Mouse (Mus musculus) gastrocnemius, postnatal 25 days (tissue): ENCODE data around the gene Gm960. TPM values are rescaled to one million over a fixed set of nuclear protein-coding genes. Genes with fewer than 3 reads are reported as not detected.
A peak's percentile ranks its signal among the peaks of the same experiment; 100 is the strongest.

Experiments used
- DNase-seq: peaks from one replicate; pipeline ENCODE4 v3.0.0; 2022
- total RNA-seq, 2 experiments: library from RNA; stranded (reverse); gene quantifications; 1 replicate in 1 of 2; 2 replicates in 1 of 2; pipeline ENCODE4 v1.2.3; 2021

Gm960 gene
- total RNA-seq, 2 experiments from 2014 or later = not detected

DNA sequence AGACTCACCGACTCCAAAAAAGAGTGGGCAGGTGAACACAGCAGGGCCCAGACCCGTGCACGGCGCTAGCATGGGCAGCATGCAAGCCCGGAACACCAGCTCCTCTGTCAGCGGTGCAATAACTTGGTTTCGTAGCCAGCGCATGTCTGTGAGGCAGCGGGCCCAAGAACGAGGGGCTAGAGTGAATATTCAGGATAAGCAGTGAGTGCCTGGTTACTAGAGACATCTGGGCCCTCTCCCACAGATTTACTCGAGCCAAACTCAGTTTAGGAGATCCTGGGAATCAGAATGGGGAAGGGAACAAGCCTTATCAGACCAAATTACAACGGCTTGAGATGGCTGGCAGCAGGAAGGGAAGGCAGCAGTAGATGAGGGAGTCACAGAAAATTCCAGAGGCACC is 74.5 kb downstream of the Gm960 start:
- no peak for DNase-seq

DNA sequence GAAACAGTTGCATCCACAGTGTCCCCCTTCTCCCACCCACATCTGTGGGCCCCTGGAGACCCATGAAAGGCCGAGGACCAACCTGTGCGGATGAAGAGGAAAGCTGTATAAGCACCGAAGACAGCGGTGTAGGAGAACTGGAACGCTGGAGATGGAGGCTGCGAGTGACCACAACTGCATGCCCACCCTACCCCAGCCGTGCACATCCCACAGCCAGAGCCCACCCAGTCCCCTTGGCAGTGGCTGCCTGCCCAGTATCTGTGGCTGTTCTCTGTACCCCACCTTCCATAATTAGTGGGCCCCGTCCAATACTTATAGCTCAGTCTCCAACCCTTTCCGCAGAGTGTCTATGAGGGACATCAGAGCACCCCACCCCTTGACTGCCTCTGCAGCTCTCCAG is 75.0 kb downstream of the Gm960 start:
- no peak for DNase-seq

DNA sequence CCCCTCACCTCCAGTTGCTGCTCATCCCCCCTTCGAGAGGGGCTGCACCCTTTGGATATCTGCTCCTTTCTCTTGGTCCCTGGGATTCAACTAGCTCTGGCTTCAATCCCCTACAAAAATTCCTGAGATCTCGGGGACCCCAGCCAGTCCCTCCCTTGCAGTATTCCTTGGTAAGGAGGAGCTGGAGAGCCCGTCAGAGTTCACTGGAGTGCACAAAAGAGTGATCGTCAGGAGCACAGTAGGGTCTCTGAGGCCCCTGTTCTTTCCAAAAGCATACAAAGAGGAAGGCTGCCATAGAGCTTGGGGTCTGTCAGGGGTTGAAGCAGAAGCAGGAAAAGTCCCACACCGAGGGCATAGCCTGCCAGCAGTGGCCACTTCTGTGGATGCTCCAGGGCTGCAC is 75.7 kb downstream of the Gm960 start:
- no peak for DNase-seq

DNA sequence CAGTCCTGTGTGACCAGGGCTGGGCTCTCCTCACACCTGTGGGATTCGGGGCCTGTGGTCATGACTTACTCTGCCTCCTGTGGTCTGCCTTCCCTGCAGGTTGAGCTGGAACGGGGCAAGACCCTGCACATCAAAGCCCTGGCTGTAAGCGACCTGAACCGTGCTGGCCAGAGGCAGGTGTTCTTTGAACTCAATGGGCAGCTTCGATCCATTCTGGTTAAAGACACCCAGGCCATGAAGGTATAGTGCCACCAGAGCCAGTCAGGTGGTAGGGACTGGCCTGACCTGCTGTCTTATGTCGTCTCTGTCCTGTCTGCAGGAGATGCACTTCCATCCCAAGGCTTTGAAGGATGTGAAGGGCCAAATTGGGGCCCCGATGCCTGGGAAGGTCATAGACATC is 77.7 kb downstream of the Gm960 start:
- DNase-seq = no peak

DNA sequence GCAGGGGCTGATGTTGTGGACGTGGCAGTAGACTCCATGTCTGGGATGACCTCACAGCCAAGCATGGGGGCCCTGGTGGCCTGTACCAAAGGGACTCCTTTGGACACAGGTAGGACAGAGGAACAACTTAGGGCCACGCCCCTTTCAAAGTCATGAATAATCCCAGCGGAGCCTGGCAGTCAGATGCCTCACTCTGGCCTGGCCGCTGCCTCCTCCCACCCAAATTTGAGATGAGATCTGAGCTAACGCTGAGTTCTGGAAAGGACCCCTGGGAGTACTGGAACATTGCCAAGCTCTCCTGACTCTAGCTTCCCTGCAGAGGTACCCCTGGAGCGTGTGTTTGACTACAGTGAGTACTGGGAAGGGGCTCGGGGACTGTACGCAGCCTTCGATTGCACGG is 79.0 kb downstream of the Gm960 start:
- no peak for DNase-seq

DNA sequence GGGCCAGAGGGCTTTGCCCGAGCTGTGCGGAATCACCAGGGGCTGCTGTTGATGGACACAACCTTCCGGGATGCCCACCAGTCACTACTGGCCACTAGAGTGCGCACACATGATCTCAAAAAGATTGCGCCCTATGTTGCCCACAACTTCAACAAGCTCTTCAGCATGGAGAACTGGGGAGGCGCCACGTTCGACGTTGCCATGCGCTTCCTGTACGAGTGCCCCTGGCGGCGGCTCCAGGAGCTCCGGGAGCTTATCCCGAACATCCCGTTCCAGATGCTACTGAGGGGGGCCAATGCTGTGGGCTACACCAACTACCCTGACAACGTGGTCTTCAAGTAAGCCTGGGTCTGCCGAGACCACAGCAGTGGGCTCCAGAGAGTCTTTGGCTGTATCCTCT is 80.3 kb downstream of the Gm960 start:
- DNase-seq = no peak

DNA sequence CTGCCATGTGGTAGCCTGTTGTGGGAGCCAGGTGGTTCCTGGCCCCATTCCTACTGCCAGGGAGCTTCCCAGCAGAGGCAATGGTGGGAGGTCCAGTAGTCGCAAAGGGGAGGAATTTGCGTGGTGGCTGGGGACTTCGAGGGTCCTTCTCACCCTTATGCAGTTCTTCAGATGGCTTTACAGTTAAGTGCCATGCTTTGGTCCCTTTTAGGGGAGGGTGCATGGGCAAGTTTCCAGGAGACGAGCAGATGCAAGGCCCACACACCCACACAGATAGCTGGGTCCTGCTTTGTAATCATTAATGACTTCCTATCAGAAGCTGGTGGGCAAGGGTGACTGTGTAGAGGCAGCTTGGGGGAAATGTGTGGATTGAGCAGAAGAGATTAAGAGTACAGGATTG is 81.9 kb downstream of the Gm960 start:
- no peak for DNase-seq

DNA sequence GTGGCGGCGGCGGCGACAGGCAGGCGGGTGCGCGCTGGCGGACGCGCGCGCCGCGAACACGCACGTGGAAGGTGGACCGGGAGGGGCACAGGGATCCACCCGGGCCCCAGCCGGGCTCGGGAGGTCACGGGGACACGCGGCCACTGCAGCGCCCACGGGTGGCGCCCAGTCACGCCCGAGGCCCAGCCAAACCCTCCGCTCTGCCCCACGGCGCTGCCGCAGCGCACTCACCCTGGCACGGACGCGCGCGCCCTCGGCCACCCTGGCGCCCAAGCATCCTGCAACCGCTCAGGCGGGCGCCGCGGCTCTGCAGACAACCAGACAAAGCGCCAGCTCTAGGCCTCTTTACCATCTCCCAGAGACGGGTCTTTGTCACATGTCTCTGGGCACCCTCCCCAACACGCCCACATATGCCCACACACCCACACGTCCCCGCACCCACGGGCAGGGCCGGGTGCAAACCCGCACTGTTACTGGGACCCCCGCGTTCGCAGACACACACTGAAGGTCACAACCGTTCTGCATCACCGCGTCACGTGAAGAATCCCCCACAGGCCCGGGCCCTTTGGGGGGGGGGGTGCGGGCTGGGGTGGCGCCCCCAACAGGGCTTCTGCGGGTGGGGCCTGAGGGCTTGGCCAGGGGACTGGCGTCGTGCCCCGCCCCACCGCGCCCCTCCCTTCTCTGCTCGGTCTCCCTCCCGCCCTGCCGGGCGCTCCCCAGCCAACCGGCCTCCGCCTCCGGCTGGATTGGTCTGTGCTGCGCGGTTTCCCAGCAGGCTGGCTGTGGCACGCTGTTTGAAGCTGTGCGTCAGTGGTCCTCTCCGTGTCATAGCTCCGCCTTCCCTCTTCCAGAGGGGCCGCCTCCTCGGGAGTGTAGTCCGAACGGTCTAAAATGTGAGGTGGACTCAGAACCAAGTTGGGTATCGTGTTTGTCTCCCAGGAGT is 83.0 kb downstream of the Gm960 start, which contains the start of gene Lrfn4:
TSS of gene Lrfn4 (minus strand) at position 517 of the 943 bp plus-strand sequence.
- DNase-seq = peak; percentile 85

DNA sequence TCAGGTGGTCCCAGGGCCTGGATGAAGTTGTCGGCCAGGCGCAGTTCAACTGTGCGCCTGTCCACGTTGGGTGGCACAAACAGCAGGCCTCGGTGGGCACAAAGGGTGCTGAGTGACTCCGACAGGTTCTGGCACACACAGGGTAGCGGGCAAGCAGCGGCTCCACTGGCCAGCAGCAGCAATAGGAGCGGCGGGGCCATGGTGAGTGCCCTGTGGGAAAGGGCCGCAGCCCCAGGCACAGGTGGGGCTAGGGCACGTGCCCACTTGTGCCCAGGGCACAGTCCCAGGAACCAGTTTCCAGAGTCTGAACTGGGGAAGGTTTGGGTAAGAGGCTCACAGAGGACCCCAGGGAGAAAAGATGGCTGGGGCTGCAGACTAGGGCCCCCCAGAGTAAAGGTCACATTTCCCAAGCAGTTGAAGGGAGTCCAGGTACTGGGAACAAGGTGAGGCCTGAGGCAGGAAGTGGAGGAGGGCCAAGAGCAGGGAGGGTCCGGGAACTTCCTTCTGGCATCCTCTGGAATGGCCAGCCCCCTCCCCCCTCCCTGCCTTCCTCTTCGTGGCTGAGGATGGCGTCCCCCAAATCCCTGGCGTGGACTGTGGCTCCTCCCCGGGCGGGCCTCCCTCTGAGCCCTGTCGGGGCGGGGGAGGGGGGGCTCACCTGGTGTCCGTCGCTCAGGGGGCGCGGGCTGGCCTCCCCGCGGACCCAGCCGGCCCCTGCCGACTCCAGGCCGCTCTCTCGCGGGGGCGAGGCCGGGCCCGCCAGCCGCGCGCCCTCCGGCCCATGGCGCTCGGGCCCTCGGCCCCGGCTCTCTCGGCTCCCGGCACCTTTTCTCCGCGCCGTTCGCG is 83.9 kb downstream of the Gm960 start:
- no peak for DNase-seq

DNA sequence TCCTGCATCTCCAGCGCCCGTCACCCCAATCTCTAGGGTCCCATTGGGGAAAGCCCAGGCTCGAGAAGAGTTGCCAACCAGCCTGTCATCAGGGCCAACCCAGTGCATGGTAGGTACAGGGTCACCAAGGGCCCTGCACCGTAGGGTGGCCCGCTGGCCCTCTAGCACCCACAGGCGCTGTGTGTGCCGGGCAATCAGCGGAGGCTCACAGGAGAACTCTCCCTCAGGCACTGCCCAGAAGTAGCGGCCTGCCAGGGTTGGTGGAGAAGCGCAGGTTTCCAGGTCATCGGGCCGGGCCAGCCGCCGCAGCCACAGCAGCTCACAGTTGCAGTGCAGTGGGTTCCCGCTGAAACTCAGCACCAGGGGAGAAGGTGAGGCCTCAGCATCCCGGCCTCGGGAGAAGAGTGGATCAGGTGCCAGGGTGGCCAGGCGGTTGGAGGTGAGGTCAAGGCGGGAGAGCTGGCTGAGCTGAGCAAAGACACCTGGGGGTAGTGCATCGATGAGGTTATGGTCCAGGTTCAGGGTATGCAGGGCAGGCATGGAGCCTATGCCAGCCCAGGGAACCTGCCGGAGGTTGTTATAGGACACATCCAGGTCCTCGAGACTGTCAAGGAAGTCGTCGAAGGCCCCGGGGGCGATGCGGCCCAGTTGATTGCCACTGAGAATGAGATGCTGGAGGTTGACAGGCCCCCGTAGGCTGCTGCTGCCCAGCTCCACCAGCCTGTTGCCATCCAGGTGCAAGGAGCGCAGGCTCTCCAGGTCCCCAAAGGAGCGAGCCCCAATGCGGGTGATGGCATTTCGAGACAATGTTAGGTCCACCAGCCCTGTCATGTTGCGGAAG is 84.8 kb downstream of the Gm960 start:
- no peak for DNase-seq

DNA sequence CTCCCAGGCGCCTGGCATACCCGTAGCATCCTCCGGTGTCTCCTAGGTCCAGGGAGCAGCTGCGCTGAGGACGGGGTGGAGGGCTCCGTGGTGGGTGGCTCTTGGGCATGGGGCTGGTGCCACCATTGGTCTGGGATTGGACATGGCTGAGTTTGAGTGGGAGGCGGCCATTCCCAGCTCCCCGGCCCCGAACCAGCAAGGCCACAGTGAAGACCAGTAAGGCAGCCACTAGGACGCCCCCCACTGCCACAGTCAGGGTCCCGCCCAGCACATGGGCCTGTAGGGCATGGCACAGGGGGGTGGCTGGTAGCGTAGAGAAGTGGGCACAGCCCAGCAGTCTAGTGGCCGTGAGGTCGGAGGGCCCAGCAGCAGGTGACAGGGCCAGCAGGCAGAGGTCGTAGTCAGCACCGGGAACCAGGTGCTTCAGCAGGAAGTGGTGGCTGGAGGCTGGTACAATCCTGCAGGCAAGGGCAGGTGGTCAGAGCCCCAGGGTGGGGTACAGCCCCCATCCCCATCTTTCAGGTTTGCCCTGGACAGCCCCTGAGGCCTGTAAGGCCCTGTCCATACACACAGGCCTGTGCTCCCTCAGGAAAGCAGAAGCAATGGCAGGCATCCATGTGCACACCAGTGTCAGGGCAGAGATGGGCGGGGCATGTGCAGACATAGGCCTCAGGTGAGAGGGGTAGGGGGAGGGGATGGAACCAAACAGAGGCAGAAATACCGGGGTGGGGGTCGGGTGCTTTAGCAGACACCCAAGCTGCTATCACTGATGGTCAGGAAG is 86.1 kb downstream of the Gm960 start:
- DNase-seq = no peak

DNA sequence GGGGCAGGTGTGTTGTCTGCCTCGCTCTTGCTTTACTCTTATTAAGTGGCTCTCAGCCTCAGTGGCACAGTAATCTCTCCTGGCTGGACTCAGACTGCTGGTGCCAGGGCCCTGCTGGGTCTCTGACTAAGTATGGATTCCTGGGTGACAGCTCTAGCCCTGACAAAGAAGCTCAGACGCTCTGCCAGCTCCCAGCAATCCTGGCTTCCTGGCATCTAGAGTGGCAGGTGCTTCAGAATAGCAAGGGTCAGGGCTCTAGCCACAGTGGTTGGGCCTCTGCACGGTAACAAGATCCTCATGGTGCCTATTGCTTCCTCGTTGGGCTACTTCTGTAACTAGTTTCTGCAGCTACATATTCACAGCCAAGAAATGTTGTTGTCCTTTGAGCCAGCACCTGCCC is 88.4 kb downstream of the Gm960 start:
- DNase-seq = peak; percentile 68

DNA sequence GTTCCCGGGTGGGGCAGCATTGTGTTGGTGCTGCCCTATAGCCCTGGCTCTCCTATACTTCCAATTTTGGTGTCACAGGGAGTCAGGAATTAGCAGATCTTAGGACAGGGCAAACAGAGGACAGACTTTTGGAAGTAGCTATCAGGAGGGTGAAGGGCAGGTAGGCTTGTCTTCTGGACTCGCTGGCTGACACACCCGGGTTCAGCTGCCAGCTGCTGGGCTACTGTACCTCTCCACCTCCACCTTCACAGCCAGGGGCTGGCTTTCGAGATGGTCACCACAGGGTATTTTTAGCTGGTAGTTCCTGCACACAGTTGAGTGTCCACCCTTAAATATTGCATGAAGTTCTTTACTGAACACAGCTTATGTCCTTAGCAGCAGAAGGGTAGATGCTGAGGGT is 90.0 kb downstream of the Gm960 start:
- DNase-seq = no peak

DNA sequence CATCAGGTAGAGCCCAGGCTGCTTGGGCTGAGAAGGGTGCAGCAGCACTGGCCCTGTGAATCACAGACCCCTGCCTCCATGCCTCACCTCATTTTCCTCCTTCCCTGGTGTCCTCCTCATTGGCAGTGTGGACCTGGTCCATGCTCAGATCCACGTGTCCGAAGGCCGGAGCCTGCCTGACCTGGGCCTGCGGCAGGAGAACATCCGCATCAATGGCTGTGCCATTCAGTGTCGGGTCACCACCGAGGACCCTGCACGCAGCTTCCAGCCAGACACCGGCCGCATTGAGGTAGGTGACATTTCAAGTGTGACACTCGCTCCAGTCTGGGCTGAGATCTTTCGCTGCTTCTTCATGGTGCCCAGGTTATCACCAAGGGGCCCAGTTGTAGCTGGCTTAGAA is 91.1 kb downstream of the Gm960 start:
- DNase-seq = no peak

DNA sequence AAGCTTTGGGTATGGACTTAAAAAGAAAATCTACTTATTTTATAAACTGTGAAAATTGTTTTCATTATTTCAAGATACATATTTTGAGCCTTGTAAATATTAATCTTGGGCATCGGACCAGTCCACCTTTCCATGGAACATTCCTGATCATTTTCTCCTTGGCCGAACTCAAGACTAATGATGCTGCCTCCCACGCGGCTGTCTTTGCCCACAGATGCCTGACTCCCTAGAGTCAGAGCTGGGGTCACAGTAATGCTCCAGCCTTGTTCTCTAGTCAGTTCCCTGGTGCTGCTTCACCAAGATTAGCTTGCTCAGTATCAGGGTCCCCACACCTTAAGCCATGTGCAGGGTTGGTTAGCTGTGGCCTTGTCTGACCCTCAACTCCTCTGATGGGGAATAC is 92.8 kb downstream of the Gm960 start:
- no peak for DNase-seq

DNA sequence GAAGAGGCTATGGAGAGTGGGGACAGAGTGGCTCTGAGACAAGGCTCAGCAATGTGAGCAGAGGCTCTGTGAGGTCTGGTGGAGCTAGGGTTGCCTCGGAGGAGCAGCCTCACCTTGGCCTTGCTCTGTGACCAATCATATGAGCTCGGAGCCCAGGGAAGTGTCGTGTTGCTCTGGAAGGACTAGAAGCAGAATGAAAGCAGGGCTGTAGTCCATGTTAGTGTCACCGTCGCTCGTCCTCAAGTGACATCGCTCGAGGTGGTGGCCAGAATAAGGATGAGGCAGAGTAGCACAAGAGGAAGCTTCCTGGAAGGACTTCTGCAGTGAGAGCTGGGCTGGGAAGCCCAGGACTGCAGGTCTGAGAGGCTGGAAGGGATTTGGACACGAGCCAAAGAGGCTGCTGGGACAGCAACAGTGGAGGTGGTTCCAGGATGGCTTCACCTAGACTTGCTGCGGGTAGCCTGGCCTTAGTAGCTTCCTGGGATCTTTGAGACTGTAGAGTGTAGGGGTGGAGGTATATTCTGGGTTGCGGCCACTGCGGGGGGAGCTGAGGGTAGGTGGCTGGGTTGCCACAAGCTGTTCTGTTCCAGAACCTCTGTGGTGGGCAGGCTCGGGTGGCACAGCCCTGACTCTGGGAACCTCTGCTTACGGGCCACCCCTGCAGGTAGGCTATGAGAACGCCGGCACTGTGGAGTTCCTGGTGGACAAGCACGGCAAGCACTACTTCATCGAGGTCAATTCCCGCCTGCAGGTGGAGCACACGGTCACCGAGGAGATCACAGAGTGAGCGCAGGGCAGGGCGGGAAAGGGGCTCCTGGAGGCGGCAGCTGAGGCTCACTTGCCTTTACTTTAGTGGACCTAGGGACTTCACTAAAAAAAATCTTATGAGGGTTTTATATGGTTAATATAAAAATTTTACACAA is 94.4 kb downstream of the Gm960 start:
- DNase-seq = no peak

DNA sequence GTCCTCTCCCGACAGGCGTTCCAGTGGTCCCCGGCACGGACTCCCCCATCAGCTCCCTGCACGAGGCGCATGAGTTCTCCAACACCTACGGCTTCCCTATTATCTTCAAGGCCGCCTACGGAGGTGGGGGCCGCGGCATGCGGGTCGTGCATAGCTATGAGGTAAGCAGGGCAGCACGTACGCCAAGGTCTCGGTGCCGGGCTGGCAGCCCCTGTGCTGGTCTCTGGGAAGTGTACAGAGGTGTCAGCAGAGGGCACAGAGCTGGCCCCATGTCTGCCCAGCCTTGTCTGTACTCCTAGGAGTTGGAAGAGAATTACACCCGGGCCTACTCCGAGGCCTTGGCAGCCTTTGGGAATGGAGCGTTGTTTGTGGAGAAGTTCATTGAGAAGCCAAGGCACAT is 96.0 kb downstream of the Gm960 start:
- DNase-seq = no peak

DNA sequence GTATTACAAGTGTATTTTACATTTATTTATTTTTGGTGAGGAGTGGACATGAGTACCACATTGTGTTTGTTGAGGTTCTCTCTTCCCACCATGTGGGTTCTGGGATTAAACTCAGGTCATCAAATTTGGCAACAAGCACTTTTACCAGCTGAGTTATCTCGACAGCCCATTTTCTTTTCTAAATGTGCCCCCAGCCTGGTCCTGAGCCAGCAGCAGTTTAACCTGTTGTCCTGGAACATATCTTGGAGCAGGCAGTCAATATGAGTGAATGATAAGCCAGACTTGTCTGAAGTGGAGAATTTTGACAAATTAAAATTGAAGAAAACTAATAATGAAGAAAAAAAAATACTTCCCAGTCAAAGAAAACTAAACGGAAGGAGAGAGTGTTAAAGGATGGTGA is 102.4 kb downstream of the Gm960 start:
- DNase-seq = no peak

DNA sequence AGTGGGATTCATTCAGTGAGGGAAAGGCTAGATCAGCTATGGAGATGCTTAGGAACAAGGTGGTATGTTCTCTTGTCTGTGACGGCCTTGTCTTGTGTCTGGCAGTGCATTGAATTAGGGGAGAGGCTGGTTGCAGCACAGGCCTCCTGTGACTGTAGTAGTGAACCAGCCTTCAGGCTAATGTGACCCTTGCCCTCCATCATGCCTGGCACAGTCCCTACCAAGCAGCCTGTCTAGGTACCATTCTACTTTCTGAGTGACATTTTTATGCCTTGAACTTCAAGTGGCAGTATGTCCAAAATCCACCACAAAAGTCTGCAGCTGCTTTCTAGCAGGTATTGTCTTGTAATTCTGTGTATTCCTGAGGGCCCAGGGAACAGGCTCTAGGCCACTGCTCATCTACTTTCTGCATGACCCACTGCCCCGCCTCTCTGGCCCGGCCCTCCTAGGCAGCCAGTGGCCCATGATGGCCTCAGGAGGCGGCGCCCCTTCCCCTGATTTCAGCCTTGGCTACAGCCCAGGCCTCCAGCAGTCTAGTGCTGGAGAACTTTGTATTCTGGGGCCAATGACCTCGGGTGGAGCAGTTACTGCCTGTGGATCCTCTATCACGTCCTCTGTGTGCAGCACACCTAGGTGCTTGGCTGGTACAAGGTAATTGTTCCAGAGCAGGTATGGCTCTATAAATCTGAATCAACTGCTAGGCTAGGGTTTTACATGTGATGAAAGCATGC is 104.5 kb downstream of the Gm960 start:
- DNase-seq = no peak

DNA sequence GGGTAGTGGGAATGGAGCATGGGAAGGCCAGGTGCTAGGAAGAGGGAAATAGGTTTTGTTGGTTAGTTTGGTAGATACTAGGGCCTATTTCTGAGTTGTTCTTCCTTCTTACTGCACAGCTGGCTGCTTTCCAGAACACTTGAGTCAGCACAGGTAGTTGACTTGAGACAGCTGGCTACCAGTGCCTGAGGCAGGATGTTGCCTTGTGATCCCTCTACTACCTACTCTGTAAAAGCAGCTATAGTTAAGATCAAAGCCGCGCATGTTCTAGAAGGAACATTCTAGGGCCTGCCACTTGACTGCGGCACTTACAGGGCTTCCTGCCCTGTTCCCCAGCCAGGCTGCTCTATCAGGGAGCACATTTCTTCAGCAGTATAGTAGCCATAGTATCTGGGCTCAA is 108.4 kb downstream of the Gm960 start:
- DNase-seq = no peak
